Mouse (Mus musculus) adrenal gland, postnatal 4 days (tissue): Measurements from ENCODE around the gene Polrmt. TPM values are rescaled to one million over a fixed set of nuclear protein-coding genes. Genes with fewer than 3 reads are reported as not detected.

Experiments
- DNase-seq, 2 experiments: peaks; one replicate each; pipeline ENCODE4 v3.0.0; 2021 to 2022; ENCODE audit warnings: low spot score in 2 of 2, mixed read lengths in 2 of 2
- total RNA-seq, 2 experiments: library from RNA; stranded (reverse); gene quantifications; 2 replicates each; pipeline ENCODE4 v1.2.3; 2021

Gene Polrmt
- total RNA-seq, 2 experiments from 2014 or later = 61.2 to 68.6 TPM

DNA sequence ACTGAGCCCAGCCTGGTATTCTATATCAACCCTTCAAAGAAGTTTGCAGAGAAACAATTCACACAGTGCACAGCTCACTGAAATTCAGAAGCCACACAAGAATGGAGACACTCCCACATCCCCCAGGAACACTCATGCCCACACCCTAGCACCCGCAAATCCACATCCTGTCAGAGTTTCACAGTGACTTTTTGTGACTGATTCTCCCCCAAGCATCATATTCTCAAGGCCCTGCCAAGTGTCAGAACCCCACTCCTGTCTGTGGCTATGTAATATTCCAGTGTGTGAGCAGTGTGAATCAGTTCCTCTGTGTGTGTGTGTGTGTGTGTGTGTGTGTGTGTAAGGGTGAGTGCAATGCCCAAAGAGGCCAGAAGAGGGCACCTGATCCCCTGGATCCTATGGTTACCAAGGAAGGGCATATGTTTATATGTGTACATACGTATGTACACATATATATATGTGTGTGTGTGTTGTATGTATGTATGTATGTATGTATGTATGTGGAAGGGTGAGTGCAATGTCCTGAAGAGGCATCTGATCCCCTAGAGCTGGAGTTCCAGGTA lies 54.3 kb downstream of the Polrmt start:
- no peak for DNase-seq

DNA sequence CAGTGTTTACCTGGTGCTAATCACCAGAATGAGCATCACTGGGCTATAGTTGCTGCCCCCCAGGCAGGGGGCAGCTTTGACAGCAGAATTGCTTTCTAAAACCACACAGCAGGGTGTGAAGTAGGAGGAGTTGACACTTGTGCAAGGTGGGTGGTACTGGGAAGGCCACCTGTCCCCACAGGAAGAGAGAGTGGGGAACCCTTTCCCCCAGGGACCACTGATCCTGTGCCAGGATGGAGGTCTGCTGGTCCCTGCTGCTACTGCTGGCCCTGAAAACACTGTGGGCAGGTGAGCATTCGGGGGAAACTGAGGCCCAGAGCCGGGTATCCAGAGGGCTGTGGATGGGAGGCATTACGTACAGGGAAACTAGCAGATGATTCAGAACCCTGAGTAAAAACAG lies 57.2 kb downstream of the Polrmt start:
- no peak for DNase-seq

DNA sequence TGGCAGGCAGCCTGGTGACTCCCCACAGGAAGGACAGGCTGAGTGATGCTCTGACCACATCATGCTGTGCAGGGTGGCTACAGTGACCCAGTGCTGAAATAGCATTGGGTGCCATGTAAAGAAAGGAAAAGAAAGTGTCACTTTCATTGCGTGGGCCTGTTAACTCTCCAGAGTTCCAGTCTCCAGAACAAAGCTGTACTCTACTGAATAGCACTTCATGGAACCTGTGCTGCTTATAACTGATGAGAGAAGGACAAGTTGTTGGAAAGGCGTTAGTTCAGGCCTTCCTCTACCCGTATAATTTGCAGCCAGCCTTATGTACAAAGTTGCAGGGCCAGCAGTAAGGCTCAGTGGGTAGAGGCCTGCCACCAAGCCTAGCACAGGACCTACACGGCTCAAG lies 57.7 kb downstream of the Polrmt start, which contains the start of gene Gzmm:
TSS of gene Gzmm (plus strand) at position 301 of the 400 bp plus-strand sequence.
- no peak for DNase-seq

DNA sequence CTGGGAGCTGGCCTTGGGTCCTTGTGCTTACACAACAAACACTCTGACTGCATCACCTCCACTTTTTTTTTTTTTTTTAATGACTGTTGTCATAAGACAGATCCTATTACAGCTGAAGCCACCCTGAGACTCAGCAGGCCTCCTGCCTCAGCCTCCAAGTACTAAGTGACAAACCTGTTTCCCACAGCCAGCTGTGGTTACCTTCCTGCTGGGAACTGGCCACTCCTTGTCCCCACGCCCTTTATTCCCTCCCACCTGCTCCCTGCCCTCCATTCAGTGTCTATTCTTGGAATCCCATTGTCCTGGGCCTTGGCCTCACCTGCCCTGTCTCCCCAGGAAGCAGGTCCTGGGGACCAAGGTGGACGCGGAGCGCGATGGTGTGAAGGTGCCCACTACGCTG lies 58.9 kb downstream of the Polrmt start:
- DNase-seq = no peak

DNA sequence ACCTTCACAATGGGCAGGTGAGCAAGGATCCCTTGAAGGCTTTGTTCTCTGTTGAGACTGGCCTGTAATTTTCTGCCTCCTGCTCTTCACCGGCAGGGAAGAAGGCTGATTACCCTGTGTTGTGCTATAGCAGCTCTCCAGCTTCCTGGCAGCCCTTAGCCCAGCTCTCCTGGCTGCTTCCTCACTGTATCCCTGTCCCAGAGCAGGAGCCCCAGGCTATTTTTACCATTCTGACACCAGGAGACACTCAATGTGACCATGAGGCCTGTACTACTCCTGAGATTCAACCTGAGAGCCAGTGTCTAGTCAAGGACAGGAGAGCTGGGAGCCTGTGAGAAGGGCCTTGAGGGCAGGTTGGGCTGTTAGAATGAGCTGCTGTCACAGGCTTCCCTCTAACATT lies 59.7 kb downstream of the Polrmt start:
- DNase-seq = no peak

DNA sequence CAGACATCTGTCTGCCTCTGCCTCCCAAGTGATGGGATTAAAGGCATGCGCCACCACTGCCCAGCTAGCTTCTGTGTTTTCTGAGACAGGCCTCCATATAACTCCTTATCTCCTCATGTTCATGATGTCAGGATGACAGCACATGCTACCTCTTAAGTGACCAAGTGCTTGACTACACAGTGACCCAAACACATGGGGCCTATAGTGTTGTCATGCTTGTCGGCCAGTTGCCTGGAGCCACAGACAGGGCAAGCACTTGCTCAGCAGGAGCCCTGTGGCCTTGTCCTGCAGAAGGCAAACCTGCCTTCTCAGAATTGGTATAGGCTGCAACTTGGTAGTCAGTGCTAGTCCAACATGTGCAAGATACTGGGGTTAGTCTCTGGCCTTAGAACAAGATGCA lies 60.2 kb downstream of the Polrmt start:
- DNase-seq = no peak

Other genes with a start within 250 kb of the Polrmt start
- 10 to 100 TPM; 24.9 to 26.4 TPM for gene Plpp2, start 212.8 kb downstream of the Polrmt start, total RNA-seq
- 10 to 100 TPM; 46.8 to 48.2 TPM for gene Mier2, start 191.4 kb downstream of the Polrmt start, total RNA-seq
- not detected for gene Theg, start 159.2 kb downstream of the Polrmt start, total RNA-seq
- 1 to 10 TPM in 1 of 2 experiments, under 1 TPM in 1; 0.56 to 1.5 TPM for gene C2cd4c, start 132.6 kb downstream of the Polrmt start, total RNA-seq
- 10 to 100 TPM in 1 of 2 experiments, 1 to 10 TPM in 1; 8.9 to 13.3 TPM for gene Shc2, start 108.7 kb downstream of the Polrmt start, total RNA-seq
- gene Odf3l2, start 100.8 kb downstream of the Polrmt start, total RNA-seq = not detected
- gene Madcam1, start 82.0 kb downstream of the Polrmt start, total RNA-seq = under 1 TPM; 0.28 to 0.64 TPM
- 10 to 100 TPM; 32.4 to 33.9 TPM for gene Tpgs1, start 77.2 kb downstream of the Polrmt start, total RNA-seq
- 10 to 100 TPM; 72.6 to 78.1 TPM for gene Cdc34, start 64.4 kb downstream of the Polrmt start, total RNA-seq
- gene Gzmm, start 57.6 kb downstream of the Polrmt start, total RNA-seq = 1 to 10 TPM; 1.8 to 2.4 TPM
- 100 to 1,000 TPM; 504 to 513 TPM for gene Bsg, start 42.1 kb downstream of the Polrmt start, total RNA-seq
- 1 to 10 TPM; 8.9 to 9.3 TPM for gene Hcn2, start 29.9 kb downstream of the Polrmt start, total RNA-seq
- not detected for gene Fgf22, start 8.5 kb upstream of the Polrmt start, total RNA-seq
- 10 to 100 TPM; 60.7 to 61.7 TPM for gene Rnf126, start 20.4 kb upstream of the Polrmt start, total RNA-seq
- 1 to 10 TPM; 6.7 to 7.1 TPM for gene Fstl3, start 30.7 kb upstream of the Polrmt start, total RNA-seq
- gene Prss57, start 44.4 kb upstream of the Polrmt start, total RNA-seq = under 1 TPM; 0.11 to 0.71 TPM
- gene Palm, start 47.0 kb upstream of the Polrmt start, total RNA-seq = 100 to 1,000 TPM in 1 of 2 experiments, 10 to 100 TPM in 1; 91.8 to 119 TPM
- gene Misp, start 74.4 kb upstream of the Polrmt start, total RNA-seq = 1 to 10 TPM in 1 of 2 experiments, under 1 TPM in 1; 0.20 to 4.2 TPM
- gene Ptbp1, start 107.8 kb upstream of the Polrmt start, total RNA-seq = 100 to 1,000 TPM; 344 to 389 TPM
- 1 to 10 TPM; 2.2 to 7.0 TPM for gene Prtn3, start 127.9 kb upstream of the Polrmt start, total RNA-seq
- gene Plppr3, start 128.1 kb upstream of the Polrmt start, total RNA-seq = 10 to 100 TPM in 1 of 2 experiments, 1 to 10 TPM in 1; 8.6 to 14.8 TPM
- gene Elane, start 139.7 kb upstream of the Polrmt start, total RNA-seq = 1 to 10 TPM in 1 of 2 experiments, under 1 TPM in 1; 0.92 to 5.7 TPM
- 10 to 100 TPM; 13.7 to 25.6 TPM for gene Cfd, start 144.3 kb upstream of the Polrmt start, total RNA-seq
- 10 to 100 TPM; 64.1 to 64.7 TPM for gene Med16, start 162.3 kb upstream of the Polrmt start, total RNA-seq
- gene Gm26602, start 164.3 kb upstream of the Polrmt start, total RNA-seq = not detected
- 1 to 10 TPM in 1 of 2 experiments, under 1 TPM in 1; 0.87 to 1.6 TPM for gene Kiss1r, start 170.4 kb upstream of the Polrmt start, total RNA-seq
- 100 to 1,000 TPM; 119 to 133 TPM for gene R3hdm4, start 174.6 kb upstream of the Polrmt start, total RNA-seq
- 10 to 100 TPM; 12.6 to 15.9 TPM for gene Arid3a, start 180.5 kb upstream of the Polrmt start, total RNA-seq
- 10 to 100 TPM; 42.6 to 45.3 TPM for gene Wdr18, start 213.6 kb upstream of the Polrmt start, total RNA-seq
- under 1 TPM; 0.25 to 0.39 TPM for gene Grin3b, start 224.1 kb upstream of the Polrmt start, total RNA-seq
- gene Tmem259, start 237.7 kb upstream of the Polrmt start, total RNA-seq = 100 to 1,000 TPM; 146 to 147 TPM
- 10 to 100 TPM; 40.9 to 48.7 TPM for gene Cnn2, start 242.0 kb upstream of the Polrmt start, total RNA-seq
- gene Abca7, start 249.9 kb upstream of the Polrmt start, total RNA-seq = 10 to 100 TPM; 21.9 to 23.0 TPM